In the genomic region with DNA sequence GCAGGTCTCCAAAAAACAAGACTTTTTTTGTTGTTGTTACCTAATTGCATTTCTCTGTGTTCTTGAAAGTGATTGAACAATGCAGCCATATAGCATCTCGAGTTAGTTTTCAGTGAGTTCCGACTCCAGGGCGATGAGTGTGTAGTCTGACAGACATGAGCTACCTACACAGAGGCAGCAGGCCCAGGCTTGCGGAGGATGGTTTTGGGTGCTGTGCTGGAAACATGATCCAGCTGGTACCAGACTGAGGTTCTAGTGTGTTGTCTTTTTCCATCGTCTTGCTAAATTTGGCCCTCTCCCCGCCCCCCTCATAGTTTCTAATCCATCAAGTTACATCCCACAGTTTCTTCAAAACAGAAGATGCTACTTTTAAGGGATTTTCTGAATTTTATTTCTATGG, we compare ENCODE assay signal across 14 mouse cellular contexts.
DNase-seq lines count a peak whose midpoint lies in the region.
"Had no signal": no experiment of that assay in that cellular context is flagged by ENCODE, and none has a peak within 500 bp of the region (broad histone marks: within the 10 kb centered on the region; RNA-seq: fewer than 3 reads in every experiment).

No protein-coding gene starts in this region.

- DNase-seq in ES-CJ7 (ENCODE audit: low read depth, low spot score), result peak; percentile 16
- peak; percentile 23 to 31 for DNase-seq in frontal cortex, postnatal 14 days (ENCODE audit: low spot score in 2 of 2)
- DNase-seq in layer of hippocampus, postnatal 14 days (ENCODE audit: low spot score in 2 of 2), result peak; percentile 28 to 57
- DNase-seq in right cerebral cortex, adult 2 months (ENCODE audit: low spot score in 2 of 2), result peak; percentile 62 to 68
- no peak for DNase-seq in c-Kit-positive CD71-positive TER-119-positive erythroid progenitor cells, embryonic 14.5 days (ENCODE audit: low spot score)
- no peak for DNase-seq in ovary, postnatal 10 days (ENCODE audit: low spot score)
- DNase-seq in urinary bladder, postnatal 25 days (ENCODE audit: low spot score), result no peak
- DNase-seq: cerebellum, adult 2 months; gastrocnemius, postnatal 14 days; kidney, adult 8-10 months; kidney, postnatal 36 days; lung, adult 18-20 months; lung, postnatal 36 days; thymus, adult 2 months had no signal

Comparison
In these comparisons a context has a peak if more than half of its experiments do, and no peak if none do; other contexts are left out.
1. DNase-seq: peak in ES-CJ7 (single experiment), frontal cortex, postnatal 14 days (2 of 2), layer of hippocampus, postnatal 14 days (2 of 2) and right cerebral cortex, adult 2 months (2 of 2); none in c-Kit-positive CD71-positive TER-119-positive erythroid progenitor cells, embryonic 14.5 days (single experiment), ovary, postnatal 10 days (single experiment) and urinary bladder, postnatal 25 days (single experiment).